Mouse (Mus musculus) testis, adult 2 months (tissue): ENCODE data around the gene Arpc5.
"Not testable (repeated sequence)": the region's sequence is repeated elsewhere in the genome, so short reads cannot be mapped to it uniquely, and the experiment has no call there.

Experiments
- CTCF ChIP-seq: fragments of 200-500 bp; IDR thresholded peaks from 2 replicates; pipeline ENCODE4 v1.5.1; 2012; ENCODE audit warnings: low read depth, mild to moderate bottlenecking, inconsistent platforms, low read length, moderate library complexity; ENCODE audit not compliant: control insufficient read depth, insufficient read depth, insufficient replicate concordance
- POLR2A ChIP-seq: fragments of 200-500 bp; IDR thresholded peaks from 2 replicates; pipeline ENCODE4 v1.6.1; 2012; ENCODE audit warnings: low read depth, mild to moderate bottlenecking, inconsistent platforms, low read length, moderate library complexity; ENCODE audit not compliant: control insufficient read depth

DNA sequence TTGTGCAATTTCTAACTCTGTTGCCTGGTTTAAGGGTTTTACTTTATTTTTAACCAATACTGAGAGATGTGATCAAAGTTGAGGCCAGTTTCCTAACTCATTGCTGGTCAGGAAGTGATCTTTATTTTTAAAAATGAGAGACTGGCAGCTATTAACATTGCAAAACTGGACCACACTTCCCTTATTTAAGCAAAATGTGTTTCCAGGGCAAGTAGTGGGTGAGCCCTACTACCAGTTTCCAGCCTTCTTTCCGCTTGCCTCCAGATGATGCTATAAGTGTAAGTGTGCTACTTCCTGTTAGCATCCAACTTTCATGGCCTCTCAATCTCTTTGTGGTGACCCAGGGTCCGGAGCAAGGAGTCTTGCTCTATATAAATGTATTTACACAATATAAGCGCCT is 8.3 kb downstream of the Arpc5 start:
- TF ChIP-seq CTCF, POLR2A: not testable (repeated sequence)
